Mouse (Mus musculus) liver, embryonic 14.5 days (tissue): ENCODE results near the gene Cks1b. TPM values are rescaled to one million over a fixed set of nuclear protein-coding genes. Genes with fewer than 3 reads are reported as not detected.

ENCODE experiments used
- ATAC-seq: fragments of 200-750 bp; cut with Nextera tagmentation; 2 replicates; pipeline ENCODE4 v1.8.0; 2017; ENCODE audit warnings: moderate number of reproducible peaks, mild to moderate bottlenecking, moderate library complexity; ENCODE audit not compliant: insufficient read depth
- DNase-seq, 3 experiments: peaks; one replicate each; pipeline ENCODE4 v3.0.0-alpha.2; 2012 to 2013; ENCODE audit warnings: low read depth in 3 of 3, low spot score in 3 of 3
- H3K27ac ChIP-seq: fragments of 300-500 bp; sonication (generic); 2 replicates; pipeline ENCODE4 v1.5.1; 2014; ENCODE audit warnings: moderate library complexity, mild to moderate bottlenecking, control low read depth, inconsistent platforms
- H3K27me3 ChIP-seq: fragments of 300-500 bp; sonication (generic); 2 replicates; pipeline ENCODE4 v1.6.1; 2014; ENCODE audit warnings: mild to moderate bottlenecking, low read length, moderate library complexity; ENCODE audit not compliant: control insufficient read depth, insufficient read depth
- H3K36me3 ChIP-seq: fragments of 300-500 bp; sonication (generic); replicated peaks from 2 replicates; pipeline ENCODE4 v1.6.1; 2014; ENCODE audit warnings: low read depth; ENCODE audit not compliant: control insufficient read depth, insufficient read depth
- H3K4me1 ChIP-seq, 2 experiments: fragments of 200-500 bp in 1 of 2; fragments of 300-500 bp in 1 of 2; sonication (generic) in 1 of 2; replicated peaks; 2 replicates each; pipeline ENCODE4 v1.6.1; 2012 to 2014; ENCODE audit warnings: antibody characterized with exemption in 1 of 2, inconsistent platforms in 1 of 2, low read length in 1 of 2; ENCODE audit not compliant: control insufficient read depth in 2 of 2, insufficient read depth in 2 of 2
- H3K4me2 ChIP-seq: fragments of 300-500 bp; sonication (generic); 2 replicates; pipeline ENCODE4 v1.6.1; 2014; ENCODE audit warnings: low read depth, mild to moderate bottlenecking, control low read depth, moderate library complexity
- H3K4me3 ChIP-seq, 2 experiments: fragments of 200-500 bp in 1 of 2; fragments of 300-500 bp in 1 of 2; sonication (generic) in 1 of 2; 2 replicates each; pipeline ENCODE4 v1.5.1; 2012 to 2014; ENCODE audit warnings: low read depth in 2 of 2, low read length in 2 of 2, mild to moderate bottlenecking in 2 of 2, control low read depth in 1 of 2, inconsistent platforms in 1 of 2, moderate library complexity in 1 of 2; ENCODE audit not compliant: insufficient read depth in 1 of 2
- H3K9ac ChIP-seq: fragments of 300-500 bp; sonication (generic); replicated peaks from 2 replicates; pipeline ENCODE4 v1.6.1; 2014; ENCODE audit warnings: mild to moderate bottlenecking, control low read depth, moderate library complexity
- H3K9me3 ChIP-seq: fragments of 300-500 bp; sonication (generic); 2 replicates; pipeline ENCODE4 v1.6.1; 2016; ENCODE audit warnings: low read length, mixed read lengths; ENCODE audit not compliant: control insufficient read depth
- CTCF ChIP-seq: IDR thresholded peaks from 2 replicates; pipeline ENCODE4 v1.5.1; 2016; ENCODE audit warnings: antibody characterized with exemption, low read depth, control low read depth
- EP300 ChIP-seq: IDR thresholded peaks from 2 replicates; pipeline ENCODE4 v1.6.1; 2016; ENCODE audit warnings: antibody characterized with exemption, low read depth
- WGBS: fragments of 180-500 bp; shearing (Covaris S2); extraction: QIAGEN DNeasy Blood & Tissue Kit; methylation state at CpG from one replicate; pipeline ENCODE4 v1.1.7; 2014; ENCODE audit not compliant: insufficient replicate concordance; 5-methylcytosine and 5-hydroxymethylcytosine counted together
- polyA plus RNA-seq, 2 experiments: library from polyadenylated mRNA; depleted of rRNA in 1 of 2; stranded (reverse) in 1 of 2; unstranded in 1 of 2; fragments of >200 nt; fragmentation: Nextera tagmentation in 1 of 2; extraction: Ambion mirVana in 1 of 2; gene quantifications; 2 replicates each; pipeline versions ENCODE4 v1.2.1 to v1.2.3; 2012 to 2014

Cks1b gene
- polyA plus RNA-seq, 2 experiments, result 133 to 295 TPM

DNA sequence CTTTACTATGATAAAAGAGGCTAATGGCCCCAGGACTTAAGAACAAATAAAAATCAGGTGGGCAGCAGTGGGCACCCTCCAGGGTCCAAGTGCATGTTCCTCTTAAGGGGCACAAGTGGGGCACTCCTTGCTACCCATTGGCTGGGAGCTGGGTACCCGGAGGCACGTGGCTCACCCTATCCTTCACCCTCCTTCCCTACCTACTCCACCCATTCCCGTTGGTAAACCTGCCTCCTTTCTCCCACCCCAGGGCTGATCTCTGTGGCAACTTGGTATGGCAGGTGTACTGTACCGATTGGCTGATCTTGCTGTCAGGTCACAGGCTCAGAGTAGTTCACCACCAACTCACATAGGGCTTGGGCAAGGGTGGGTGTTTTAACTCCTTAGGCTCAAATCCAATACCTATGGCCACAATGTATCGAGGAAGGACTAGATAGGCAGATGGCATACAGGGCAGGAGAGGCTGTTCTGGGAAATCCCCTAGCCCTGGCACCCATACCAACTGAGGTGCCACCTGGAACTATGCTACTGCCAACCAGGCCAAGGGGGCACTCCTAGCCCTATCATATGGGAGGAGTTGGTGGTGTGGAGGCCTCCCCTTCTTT is 34.4 kb downstream of the Cks1b start:
- Histone ChIP-seq H3K9ac (no peak overlapping the region), H3K9me3 (no peaks in the 10 kb centered on the region), H3K36me3 (no peaks in the 10 kb centered on the region), H3K27ac (no peak overlapping the region), H3K4me2 (no peak overlapping the region), H3K4me1 (peaks cover 2 to 8% of the 10 kb centered on the region in 2 experiments; a peak in 2 of 4 replicates), H3K4me3 (no peak overlapping the region), H3K27me3 (no peaks in the 10 kb centered on the region)
- ATAC-seq, result no peak
- WGBS, result 70% methylated on average over 5 of the region's 5 CpGs
- TF ChIP-seq CTCF (no peak), EP300 (no peak)
- no peak for DNase-seq

DNA sequence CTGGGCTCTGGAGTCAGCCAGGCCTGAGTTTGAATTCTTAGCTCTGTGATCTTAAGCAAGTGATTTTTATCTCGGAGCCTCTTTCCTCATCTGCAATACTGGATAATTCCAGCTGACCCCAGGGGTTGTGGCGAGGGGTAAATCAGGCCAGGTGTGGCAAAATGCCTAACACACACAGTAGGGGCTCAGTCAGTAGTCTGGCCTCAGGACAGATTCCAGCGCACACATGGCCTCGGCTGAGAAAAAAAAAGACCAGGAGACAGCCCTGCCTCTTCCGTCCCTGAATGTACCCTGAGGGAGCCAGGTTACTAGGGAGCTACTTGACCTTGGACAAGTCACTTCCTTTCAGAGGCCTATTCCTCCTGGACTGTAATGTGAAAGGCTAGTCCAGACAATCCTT is 35.2 kb downstream of the Cks1b start:
- 64% methylated on average over 5 of the region's 5 CpGs for WGBS
- DNase-seq (no peak), ATAC-seq (no peak)
- Histone ChIP-seq H3K4me1 (peaks cover 0 to 2% of the 10 kb centered on the region in 2 experiments; a peak in 1 of 4 replicates), H3K27me3 (no peaks in the 10 kb centered on the region), H3K9ac (no peak overlapping the region), H3K4me3 (no peak overlapping the region), H3K9me3 (no peaks in the 10 kb centered on the region), H3K4me2 (no peak overlapping the region), H3K27ac (no peak overlapping the region), H3K36me3 (no peaks in the 10 kb centered on the region)
- TF ChIP-seq EP300 (no peak), CTCF (no peak)

DNA sequence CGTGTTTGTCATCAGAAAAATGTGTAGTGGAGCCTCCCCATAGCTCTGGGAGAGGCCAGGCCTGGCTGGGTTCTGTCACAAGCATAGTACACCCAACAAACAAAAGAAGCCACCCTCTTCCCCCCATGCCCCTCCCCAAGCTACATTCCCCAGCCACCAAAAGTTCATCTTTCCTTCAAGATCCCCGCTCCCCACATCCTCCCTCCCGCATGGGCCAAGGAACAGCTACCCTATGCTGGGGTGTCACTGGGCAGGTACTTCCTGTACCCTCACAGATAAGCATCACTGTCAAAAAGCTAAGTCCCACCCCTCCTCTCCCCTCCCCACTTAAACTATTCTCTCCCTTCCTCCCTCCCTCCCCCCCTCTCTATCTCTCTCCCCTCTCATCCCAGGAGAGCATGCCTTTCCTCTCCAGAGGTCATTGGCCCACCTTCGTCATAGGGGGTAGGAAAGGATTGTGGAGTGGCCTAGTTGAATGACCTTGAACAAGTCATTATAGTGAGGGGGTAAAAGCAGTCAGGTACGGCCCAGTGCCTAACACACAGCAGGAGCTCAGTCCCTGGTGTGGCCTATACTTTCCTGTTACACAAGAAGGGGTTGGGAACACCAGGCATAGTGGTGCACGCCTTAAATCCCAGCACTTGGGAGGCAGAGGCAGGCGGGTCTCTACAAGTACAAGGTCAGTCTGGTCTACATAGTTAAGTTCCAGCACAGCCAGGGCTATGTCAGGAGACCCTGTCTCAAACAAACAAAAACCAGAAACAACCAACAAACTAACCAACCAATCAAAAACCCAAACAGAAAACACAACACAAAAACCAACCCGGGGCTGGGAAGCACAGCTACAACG is 35.9 kb downstream of the Cks1b start:
- H3K27me3 ChIP-seq, result no peaks in the 10 kb centered on the region
- no peak overlapping the region for H3K4me3 ChIP-seq
- no peak for DNase-seq
- TF ChIP-seq EP300 (no peak), CTCF (no peak)
- H3K27ac ChIP-seq, result no peak overlapping the region
- H3K36me3 ChIP-seq, result no peaks in the 10 kb centered on the region
- no peak for ATAC-seq
- H3K9me3 ChIP-seq, result no peaks in the 10 kb centered on the region
- no peak overlapping the region for H3K4me2 ChIP-seq
- 66% methylated on average over 9 of the region's 9 CpGs for WGBS
- peaks cover 0 to 2% of the 10 kb centered on the region in 2 experiments; a peak in 1 of 4 replicates for H3K4me1 ChIP-seq
- no peak overlapping the region for H3K9ac ChIP-seq

DNA sequence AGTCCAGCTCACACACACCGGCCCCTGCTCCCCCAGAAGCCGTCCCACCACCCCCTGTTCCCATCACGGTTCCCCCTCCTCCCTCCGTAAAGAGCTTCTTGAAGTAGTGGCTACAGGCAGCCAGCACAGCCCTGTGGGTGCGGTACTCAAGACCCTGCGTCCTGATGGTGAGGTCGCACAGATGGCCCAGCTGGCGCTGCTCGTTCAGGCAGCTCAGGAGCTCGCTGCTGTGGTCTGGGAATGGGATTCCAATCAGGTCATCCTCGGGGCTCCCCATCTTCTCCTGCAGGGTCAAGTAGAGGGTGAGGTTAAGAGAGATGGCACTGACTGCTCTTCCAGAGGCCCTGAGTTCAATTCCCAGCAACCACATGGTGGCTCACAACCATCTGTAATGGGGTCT is 37.0 kb downstream of the Cks1b start:
- no peak overlapping the region for H3K4me3 ChIP-seq
- ATAC-seq (no peak), DNase-seq (no peak)
- WGBS, result 79% methylated on average over 11 of the region's 11 CpGs
- H3K27me3 ChIP-seq, result no peaks in the 10 kb centered on the region
- H3K9ac ChIP-seq, result no peak overlapping the region
- no peak overlapping the region for H3K4me2 ChIP-seq
- H3K36me3 ChIP-seq, result no peaks in the 10 kb centered on the region
- no peak overlapping the region for H3K27ac ChIP-seq
- peaks cover 0 to 2% of the 10 kb centered on the region in 2 experiments; a peak in 1 of 4 replicates for H3K4me1 ChIP-seq
- TF ChIP-seq EP300, result no peak
- TF ChIP-seq CTCF, result no peak
- no peaks in the 10 kb centered on the region for H3K9me3 ChIP-seq

DNA sequence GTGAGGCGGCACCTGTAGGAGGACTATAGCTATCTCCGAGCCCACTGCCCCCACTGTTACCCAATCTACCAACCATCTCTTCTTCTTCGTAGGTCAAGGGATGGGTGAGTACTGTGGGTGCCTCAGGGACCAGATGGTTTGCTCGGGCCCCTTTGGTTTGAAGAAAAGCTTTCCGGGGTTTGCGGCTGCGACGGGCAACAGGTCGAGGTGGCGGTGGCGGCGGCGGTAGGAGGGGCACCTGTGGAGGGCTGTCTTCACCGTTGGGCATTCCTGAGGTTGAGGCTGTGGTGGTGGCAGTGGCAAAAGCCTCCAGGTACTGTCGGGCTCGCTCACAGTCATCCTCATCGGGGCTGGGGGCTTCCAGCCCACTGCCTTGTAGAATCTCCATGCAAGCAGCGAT is 37.5 kb downstream of the Cks1b start:
- no peak overlapping the region for H3K9ac ChIP-seq
- H3K4me1 ChIP-seq, result peaks cover 0 to 2% of the 10 kb centered on the region in 2 experiments; a peak in 1 of 4 replicates
- DNase-seq (no peak), ATAC-seq (no peak)
- H3K9me3 ChIP-seq, result no peaks in the 10 kb centered on the region
- WGBS, result 82% methylated on average over 18 of the region's 18 CpGs
- H3K4me3 ChIP-seq, result no peak overlapping the region
- no peaks in the 10 kb centered on the region for H3K36me3 ChIP-seq
- TF ChIP-seq CTCF (no peak), EP300 (no peak)
- H3K27me3 ChIP-seq, result no peaks in the 10 kb centered on the region
- H3K27ac ChIP-seq, result no peak overlapping the region
- no peak overlapping the region for H3K4me2 ChIP-seq
